Mouse (Mus musculus): ENCODE data around the gene Nsmce4a.

Nsmce4a gene

GRCm38 (mm10) chr7:130578066-130578465 lies 5.1 kb upstream of the Nsmce4a start:
- DNase-seq (ENCODE audit: extremely low read depth, low read depth, low spot score), result no peak

GRCm38 (mm10) chr7:130577388-130578003 lies 4.6 kb upstream of the Nsmce4a start, which contains the start of gene Tacc2:
Gene Tacc2, plus strand, starts transcription at chr7:130577438.
- DNase-seq (ENCODE audit: extremely low read depth, low read depth, low spot score), result no peak

GRCm38 (mm10) chr7:130576981-130577380 lies 4.1 kb upstream of the Nsmce4a start:
- no peak for DNase-seq (ENCODE audit: extremely low read depth, low read depth, low spot score)

- DNase-seq (ENCODE audit: extremely low read depth, low read depth, low spot score), result no peak
Observed at GRCm38 (mm10) chr7:130574211-130574991, 1.5 kb upstream of the Nsmce4a start.

- no peak for DNase-seq (ENCODE audit: extremely low read depth, low read depth, low spot score)
Observed at GRCm38 (mm10) chr7:130573746-130574145, 828 bp upstream of the Nsmce4a start.

- DNase-seq (ENCODE audit: extremely low read depth, low read depth, low spot score), result no peak
Observed at GRCm38 (mm10) chr7:130570472-130570871, 2.4 kb downstream of the Nsmce4a start.

GRCm38 (mm10) chr7:130568783-130569436 lies 4.0 kb downstream of the Nsmce4a start:
- DNase-seq (ENCODE audit: extremely low read depth, low read depth, low spot score), result no peak

GRCm38 (mm10) chr7:130564596-130564995 lies 8.3 kb downstream of the Nsmce4a start:
- no peak for DNase-seq (ENCODE audit: extremely low read depth, low read depth, low spot score)

- DNase-seq (ENCODE audit: extremely low read depth, low read depth, low spot score), result no peak
Observed at GRCm38 (mm10) chr7:130563880-130564279, 9.0 kb downstream of the Nsmce4a start.

- no peak for DNase-seq (ENCODE audit: extremely low read depth, low read depth, low spot score)
Observed at GRCm38 (mm10) chr7:130563276-130563675, 9.6 kb downstream of the Nsmce4a start.

GRCm38 (mm10) chr7:130560933-130561332 lies 12.0 kb downstream of the Nsmce4a start:
- DNase-seq (ENCODE audit: extremely low read depth, low read depth, low spot score), result no peak

GRCm38 (mm10) chr7:130558592-130558991 lies 14.3 kb downstream of the Nsmce4a start:
- DNase-seq (ENCODE audit: extremely low read depth, low read depth, low spot score), result no peak

- no peak for DNase-seq (ENCODE audit: extremely low read depth, low read depth, low spot score)
Observed at GRCm38 (mm10) chr7:130555597-130555996, 17.3 kb downstream of the Nsmce4a start.

- no peak for DNase-seq (ENCODE audit: extremely low read depth, low read depth, low spot score)
Observed at GRCm38 (mm10) chr7:130553321-130553720, 19.6 kb downstream of the Nsmce4a start.

- no peak for DNase-seq (ENCODE audit: extremely low read depth, low read depth, low spot score)
Observed at GRCm38 (mm10) chr7:130552780-130553179, 20.1 kb downstream of the Nsmce4a start.

- DNase-seq (ENCODE audit: extremely low read depth, low read depth, low spot score), result no peak
Observed at GRCm38 (mm10) chr7:130547635-130548175, 25.2 kb downstream of the Nsmce4a start.

- DNase-seq (ENCODE audit: extremely low read depth, low read depth, low spot score), result peak; percentile 47
Observed at GRCm38 (mm10) chr7:130546791-130547484, 26.0 kb downstream of the Nsmce4a start.

- DNase-seq (ENCODE audit: extremely low read depth, low read depth, low spot score), result no peak
Observed at GRCm38 (mm10) chr7:130546421-130546790, 26.5 kb downstream of the Nsmce4a start.

- DNase-seq (ENCODE audit: extremely low read depth, low read depth, low spot score), result no peak
Observed at GRCm38 (mm10) chr7:130545893-130546292, 27.0 kb downstream of the Nsmce4a start.

GRCm38 (mm10) chr7:130545401-130545800 lies 27.5 kb downstream of the Nsmce4a start:
- DNase-seq (ENCODE audit: extremely low read depth, low read depth, low spot score), result no peak

- no peak for DNase-seq (ENCODE audit: extremely low read depth, low read depth, low spot score)
Observed at GRCm38 (mm10) chr7:130543181-130543580, 29.7 kb downstream of the Nsmce4a start.
